Mouse (Mus musculus): ENCODE measurements around the gene Mrgpra3. TPM values are rescaled to one million over a fixed set of nuclear protein-coding genes. Genes with fewer than 3 reads are reported as not detected.

Mrgpra3 gene
- total RNA-seq (2014; fragmentation: Nextera tagmentation) (not detected in 2 replicates), total RNA-seq (2017) (not detected in 2 replicates), polyA plus RNA-seq (2012) (not detected in 2 replicates)

GRCm38 (mm10) chr7:47601272-47601671 is at the start of gene Mrgpra3:
Gene Mrgpra3 (minus strand): TSS chr7:47601372.
- ATAC-seq (ENCODE audit: extremely low read depth, insufficient number of reproducible peaks, low FRiP score, poor library complexity, severe bottlenecking), result no peak

More at GRCm38 (mm10) chr7:47601272-47601671, at the start of gene Mrgpra3:
- Histone ChIP-seq H3K27me3 (ENCODE audit: insufficient read depth, low read length) (no peaks in the 10 kb centered on the region), H3K9me3 (replicated peaks) (no peaks in the 10 kb centered on the region), H3K4me3 (ENCODE audit: low read depth, low read length) (no peak within 1 kb of the TSS), H3K36me3 (replicated peaks) (no peaks in the 10 kb centered on the region), H3K4me1 (ENCODE audit: insufficient read depth, low read depth, low read length) (no peaks in the 10 kb centered on the region)
- DNase-seq (ENCODE audit: low spot score), result no peak
- TF ChIP-seq CTCF (IDR thresholded peaks at IDR 0.05; ENCODE audit: low read depth, low read length), result no peak
- TF ChIP-seq TAL1 (conservative IDR thresholded peaks at IDR 0.05; ENCODE audit: low read depth, low read length), result no peak
- no peak for TF ChIP-seq GATA1 (IDR thresholded peaks at IDR 0.05; ENCODE audit: borderline replicate concordance, low read length)
- no peak for TF ChIP-seq POLR2AphosphoS5 (IDR thresholded peaks at IDR 0.05; ENCODE audit: insufficient replicate concordance, low read depth, low read length)

Other genes with a start within 250 kb of the Mrgpra3 start
- not detected in 2 replicates for gene Mrgpra1, start 247.1 kb downstream of the Mrgpra3 start, total RNA-seq (2014; fragmentation: Nextera tagmentation)
- 0.27 TPM in 1 of 2 replicates, not detected in the other for gene Mrgpra1, start 247.1 kb downstream of the Mrgpra3 start, total RNA-seq (2017)
- not detected in 2 replicates for gene Mrgpra1, start 247.1 kb downstream of the Mrgpra3 start, polyA plus RNA-seq (2012)
- not detected in 2 replicates for gene Mrgpra2a, start 149.2 kb downstream of the Mrgpra3 start, total RNA-seq (2014; fragmentation: Nextera tagmentation)
- not detected in 2 replicates for gene Mrgpra2a, start 149.2 kb downstream of the Mrgpra3 start, total RNA-seq (2017)
- not detected in 2 replicates for gene Mrgpra2a, start 149.2 kb downstream of the Mrgpra3 start, polyA plus RNA-seq (2012)
- gene Mrgpra2b, start 72.5 kb downstream of the Mrgpra3 start, total RNA-seq (2014; fragmentation: Nextera tagmentation), result not detected in 2 replicates
- gene Mrgpra2b, start 72.5 kb downstream of the Mrgpra3 start, total RNA-seq (2017), result 0.12 TPM in 1 of 2 replicates, not detected in the other
- gene Mrgpra2b, start 72.5 kb downstream of the Mrgpra3 start, polyA plus RNA-seq (2012), result not detected in 2 replicates

Data from G1E (cell line).